Mouse (Mus musculus) left cerebral cortex, adult 2 months (tissue): Measurements from ENCODE around the gene Dmc1. TPM values are rescaled to one million over a fixed set of nuclear protein-coding genes. Genes with fewer than 3 reads are reported as not detected.

Experiments used
- DNase-seq, 2 experiments: peaks; one replicate each; pipeline ENCODE4 v3.0.0; 2021 to 2022; ENCODE audit warnings: low spot score in 2 of 2, mixed read lengths in 1 of 2; ENCODE audit errors: extremely low spot score in 1 of 2
- H3K27ac ChIP-seq: fragments of 200-600 bp; 2 replicates; pipeline ENCODE4 v1.8.1; 2022
- H3K4me3 ChIP-seq: fragments of 200-600 bp; 2 replicates; pipeline ENCODE4 v1.8.1; 2022
- CTCF ChIP-seq: fragments of 200-600 bp; IDR thresholded peaks from 2 replicates; pipeline ENCODE4 v1.8.1; 2022; ENCODE audit warnings: antibody characterized with exemption, mild to moderate bottlenecking, moderate library complexity
- intact Hi-C: fragments of 180-260 bp; cut with DNase I; formaldehyde crosslinking; loops from one replicate; pipeline ENCODE4 v1.15.1; 2025
- microRNA-seq, 2 experiments: library from miRNA; unstranded; fragments of <30 nt; microRNA quantifications; one replicate each; pipeline ENCODE4 v1.2.0; 2021
- total RNA-seq, 2 experiments: library from RNA; stranded (reverse); gene quantifications; 2 replicates each; pipeline ENCODE4 v1.2.3; 2021

Gene Dmc1
- total RNA-seq, 2 experiments from 2014 or later, result 0.66 to 0.91 TPM

- Histone ChIP-seq H3K4me3 (no peak overlapping the region), H3K27ac (no peak overlapping the region)
- intact Hi-C loops, result no loop called here
Observed at GRCm38 (mm10) chr15:79525979-79526768, 78.7 kb downstream of the Dmc1 start.

GRCm38 (mm10) chr15:79525564-79525963, 79.3 kb downstream of the Dmc1 start:
- no peak overlapping the region for H3K27ac ChIP-seq
- no peak for TF ChIP-seq CTCF
- H3K4me3 ChIP-seq, result no peak overlapping the region
- DNase-seq, result no peak
- intact Hi-C loops, result no loop called here

More at GRCm38 (mm10) chr15:79525979-79526768, 78.7 kb downstream of the Dmc1 start:
- no peak for DNase-seq
- TF ChIP-seq CTCF, result no peak

GRCm38 (mm10) chr15:79519400-79520220, 85.3 kb downstream of the Dmc1 start:
- Histone ChIP-seq H3K27ac (no peak overlapping the region), H3K4me3 (no peak overlapping the region)
- TF ChIP-seq CTCF, result no peak
- intact Hi-C loops, result no loop called here
- no peak for DNase-seq

- no peak overlapping the region for H3K4me3 ChIP-seq
- no peak for TF ChIP-seq CTCF
- DNase-seq, result no peak
- intact Hi-C loops, result no loop called here
- no peak overlapping the region for H3K27ac ChIP-seq
Observed at GRCm38 (mm10) chr15:79518571-79518970, 86.3 kb downstream of the Dmc1 start.

- no peak for TF ChIP-seq CTCF
- no peak overlapping the region for H3K4me3 ChIP-seq
- no peak overlapping the region for H3K27ac ChIP-seq
- DNase-seq, result no peak
- intact Hi-C loops, result no loop called here
Observed at GRCm38 (mm10) chr15:79517710-79518109, 87.2 kb downstream of the Dmc1 start.

- no peak for TF ChIP-seq CTCF
- peak in 1 of 2 experiments; percentile 60 for DNase-seq
- intact Hi-C loops, result no loop called here
- H3K4me3 ChIP-seq, result peak within 1 kb of the TSS; percentile 42
- H3K27ac ChIP-seq, result no peak within 1 kb of the TSS
Observed at GRCm38 (mm10) chr15:79516171-79517096, 88.5 kb downstream of the Dmc1 start, which contains the start of gene Kdelr3. Gene Kdelr3, plus strand, starts transcription at chr15:79516411.

- intact Hi-C loops, result no loop called here
- no peak for TF ChIP-seq CTCF
- Histone ChIP-seq H3K27ac (no peak overlapping the region), H3K4me3 (no peak overlapping the region)
- DNase-seq, result peak in 1 of 2 experiments; percentile 10
Observed at GRCm38 (mm10) chr15:79513940-79514339, 91.0 kb downstream of the Dmc1 start.

GRCm38 (mm10) chr15:79511553-79512320, 93.2 kb downstream of the Dmc1 start:
- intact Hi-C loops, result no loop called here
- Histone ChIP-seq H3K27ac (peak overlapping the region; percentile 73), H3K4me3 (peak overlapping the region; percentile 51)
- TF ChIP-seq CTCF, result no peak; the same call in 1 of the 2 replicates
- DNase-seq, result peak; percentile 89

Small RNAs within 50 kb of the gene (microRNA-seq; reads per million reads assigned to microRNA genes)
- 0 reads per million in 2 experiments for gene Gm27903

Other genes with a start within 250 kb of the Dmc1 start
- gene Tmem184b, start 201.5 kb downstream of the Dmc1 start, total RNA-seq, result 10 to 100 TPM; 73.7 to 82.2 TPM
- gene Csnk1e, start 149.5 kb downstream of the Dmc1 start, total RNA-seq, result 100 to 1,000 TPM; 153 to 159 TPM
- 100 to 1,000 TPM; 186 to 202 TPM for gene Kcnj4, start 99.9 kb downstream of the Dmc1 start, total RNA-seq
- gene Kdelr3, start 88.7 kb downstream of the Dmc1 start, total RNA-seq, result under 1 TPM; 0.32 to 0.33 TPM
- gene Ddx17, start 58.4 kb downstream of the Dmc1 start, total RNA-seq, result 100 to 1,000 TPM; 323 to 340 TPM
- 10 to 100 TPM; 12.9 to 13.6 TPM for gene Fam227a, start 53.8 kb upstream of the Dmc1 start, total RNA-seq
- 10 to 100 TPM; 42.6 to 49.4 TPM for gene Cby1, start 54.1 kb upstream of the Dmc1 start, total RNA-seq
- 10 to 100 TPM; 81.8 to 96.6 TPM for gene Tomm22, start 65.8 kb upstream of the Dmc1 start, total RNA-seq
- gene Josd1, start 82.8 kb upstream of the Dmc1 start, total RNA-seq, result 10 to 100 TPM; 64.3 to 68.0 TPM
- gene Gtpbp1, start 85.7 kb upstream of the Dmc1 start, total RNA-seq, result 10 to 100 TPM; 54.2 to 58.0 TPM
- gene Sun2, start 137.4 kb upstream of the Dmc1 start, total RNA-seq, result 10 to 100 TPM; 43.9 to 46.5 TPM
- gene Dnal4, start 172.7 kb upstream of the Dmc1 start, total RNA-seq, result 10 to 100 TPM; 53.2 to 54.1 TPM
- 100 to 1,000 TPM; 800 to 813 TPM for gene Nptxr, start 199.7 kb upstream of the Dmc1 start, total RNA-seq
- gene Npcd, start 229.1 kb upstream of the Dmc1 start, total RNA-seq, result 10 to 100 TPM in 1 of 2 experiments, 1 to 10 TPM in 1; 9.7 to 19.7 TPM
- gene Cbx6, start 229.6 kb upstream of the Dmc1 start, total RNA-seq, result 100 to 1,000 TPM; 370 to 387 TPM